Mouse (Mus musculus) lung, embryonic 14.5 days (tissue): ENCODE data around the gene Hist1h3f. TPM values are rescaled to one million over a fixed set of nuclear protein-coding genes. Genes with fewer than 3 reads are reported as not detected.
"Not testable (repeated sequence)": the region's sequence is repeated elsewhere in the genome, so short reads cannot be mapped to it uniquely, and the experiment has no call there.

Experiments
- ATAC-seq: fragments of 200-750 bp; cut with Nextera tagmentation; 2 replicates; pipeline ENCODE4 v1.8.0; 2017; ENCODE audit warnings: mild to moderate bottlenecking, moderate TSS enrichment, moderate library complexity; ENCODE audit not compliant: insufficient read depth
- DNase-seq: peaks from one replicate; pipeline ENCODE4 v3.0.0-alpha.2; 2015
- H3K27ac ChIP-seq: fragments of 300-500 bp; sonication (generic); 2 replicates; pipeline ENCODE4 v1.5.1; 2014; ENCODE audit warnings: low read depth, mild to moderate bottlenecking, moderate library complexity
- H3K27me3 ChIP-seq: fragments of 300-500 bp; sonication (generic); 2 replicates; pipeline ENCODE4 v1.6.1; 2014; ENCODE audit warnings: low read length, control low read depth; ENCODE audit not compliant: insufficient read depth
- H3K36me3 ChIP-seq: fragments of 300-500 bp; sonication (generic); 2 replicates; pipeline ENCODE4 v1.6.1; 2014; ENCODE audit warnings: control low read depth; ENCODE audit not compliant: insufficient read depth
- H3K4me1 ChIP-seq: fragments of 300-500 bp; sonication (generic); 2 replicates; pipeline ENCODE4 v1.6.1; 2014; ENCODE audit warnings: antibody characterized with exemption, control low read depth; ENCODE audit not compliant: insufficient read depth
- H3K4me2 ChIP-seq: fragments of 300-500 bp; sonication (generic); 2 replicates; pipeline ENCODE4 v1.6.1; 2014; ENCODE audit warnings: mild to moderate bottlenecking
- H3K4me3 ChIP-seq: fragments of 300-500 bp; sonication (generic); 2 replicates; pipeline ENCODE4 v1.5.1; 2014; ENCODE audit warnings: low read depth, low read length
- H3K9ac ChIP-seq: fragments of 300-500 bp; sonication (generic); 2 replicates; pipeline ENCODE4 v1.6.1; 2014
- H3K9me3 ChIP-seq: fragments of 300-500 bp; sonication (generic); 2 replicates; pipeline ENCODE4 v1.6.1; 2016; ENCODE audit warnings: low read depth, low read length, control low read depth
- CTCF ChIP-seq: IDR thresholded peaks from 2 replicates; pipeline ENCODE4 v1.5.1; 2016; ENCODE audit warnings: antibody characterized with exemption, low read depth
- WGBS: fragments of 180-500 bp; shearing (Covaris S2); extraction: QIAGEN DNeasy Blood & Tissue Kit; methylation state at CpG from one replicate; pipeline ENCODE4 v1.1.7; 2014; 5-methylcytosine and 5-hydroxymethylcytosine counted together
- polyA plus RNA-seq: library from polyadenylated mRNA; unstranded; fragments of >200 nt; fragmentation: Nextera tagmentation; extraction: Ambion mirVana; gene quantifications from 2 replicates; pipeline ENCODE4 v1.2.1, GENCODE M21; 2014

The Hist1h3f gene
- polyA plus RNA-seq, 1 experiment from 2014 or later: 2.6 TPM

GRCm38 (mm10) chr13:23584331-23584730, 40.5 kb downstream of the Hist1h3f start:
- H3K27me3 ChIP-seq: no peaks in the 10 kb centered on the region
- H3K9ac ChIP-seq: peak overlapping the region; percentile 80
- ATAC-seq (no peak), DNase-seq (peak; percentile 64)
- peak overlapping the region; percentile 99 for H3K27ac ChIP-seq
- H3K4me1 ChIP-seq: peaks cover 12% of the 10 kb centered on the region
- no peak for TF ChIP-seq CTCF
- H3K4me2 ChIP-seq: peak overlapping the region; percentile 90
- H3K9me3 ChIP-seq: no peaks in the 10 kb centered on the region
- peak overlapping the region; percentile 50 for H3K4me3 ChIP-seq
- no peaks in the 10 kb centered on the region for H3K36me3 ChIP-seq

DNA sequence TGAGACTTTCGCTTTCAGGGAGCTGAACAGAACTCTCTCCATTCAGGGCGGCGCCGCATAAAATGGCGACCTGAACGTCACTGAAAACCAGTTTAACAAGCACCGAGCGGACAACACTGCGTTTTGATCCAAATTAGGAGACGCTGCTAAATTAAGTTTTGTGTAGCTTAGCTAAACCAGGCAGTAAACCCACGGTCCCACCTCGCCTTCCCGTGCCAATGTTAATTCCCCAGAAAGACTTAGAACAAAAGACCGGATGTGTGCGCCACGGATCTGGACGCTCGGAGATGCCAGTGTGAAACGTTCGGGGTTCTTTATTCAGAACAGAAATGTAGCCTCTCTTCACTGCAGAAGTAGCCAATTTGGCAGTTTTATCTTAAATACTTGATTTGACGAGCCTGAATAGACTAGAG, 41.2 kb downstream of the Hist1h3f start:
- no peak for ATAC-seq

GRCm38 (mm10) chr13:23585442-23586098, 41.7 kb downstream of the Hist1h3f start:
- peak overlapping the region; percentile 90 for H3K4me2 ChIP-seq
- peak overlapping the region; percentile 50 for H3K4me3 ChIP-seq
- not testable (repeated sequence) for H3K9me3 ChIP-seq, H3K36me3 ChIP-seq, H3K27me3 ChIP-seq
- H3K4me1 ChIP-seq: peaks cover 12% of the 10 kb centered on the region
- peak; percentile 86 for ATAC-seq
- 0% methylated on average over 27 of the region's 36 CpGs for WGBS
- peak overlapping the region; percentile 80 for H3K9ac ChIP-seq
- DNase-seq: peak; percentile 96
- peak overlapping the region; percentile 99 for H3K27ac ChIP-seq

More for the DNA sequence above, 41.2 kb downstream of the Hist1h3f start:
- under 1% methylated on average over 21 of the region's 21 CpGs for WGBS
- H3K9me3 ChIP-seq: no peaks in the 10 kb centered on the region
- no peak for TF ChIP-seq CTCF
- H3K27me3 ChIP-seq: no peaks in the 10 kb centered on the region
- peaks cover 12% of the 10 kb centered on the region for H3K4me1 ChIP-seq
- DNase-seq: peak; percentile 90
- H3K4me3 ChIP-seq: peak overlapping the region; percentile 50
- no peaks in the 10 kb centered on the region for H3K36me3 ChIP-seq
- H3K27ac ChIP-seq: peak overlapping the region; percentile 99
- peak overlapping the region; percentile 80 for H3K9ac ChIP-seq
- H3K4me2 ChIP-seq: peak overlapping the region; percentile 90

DNA sequence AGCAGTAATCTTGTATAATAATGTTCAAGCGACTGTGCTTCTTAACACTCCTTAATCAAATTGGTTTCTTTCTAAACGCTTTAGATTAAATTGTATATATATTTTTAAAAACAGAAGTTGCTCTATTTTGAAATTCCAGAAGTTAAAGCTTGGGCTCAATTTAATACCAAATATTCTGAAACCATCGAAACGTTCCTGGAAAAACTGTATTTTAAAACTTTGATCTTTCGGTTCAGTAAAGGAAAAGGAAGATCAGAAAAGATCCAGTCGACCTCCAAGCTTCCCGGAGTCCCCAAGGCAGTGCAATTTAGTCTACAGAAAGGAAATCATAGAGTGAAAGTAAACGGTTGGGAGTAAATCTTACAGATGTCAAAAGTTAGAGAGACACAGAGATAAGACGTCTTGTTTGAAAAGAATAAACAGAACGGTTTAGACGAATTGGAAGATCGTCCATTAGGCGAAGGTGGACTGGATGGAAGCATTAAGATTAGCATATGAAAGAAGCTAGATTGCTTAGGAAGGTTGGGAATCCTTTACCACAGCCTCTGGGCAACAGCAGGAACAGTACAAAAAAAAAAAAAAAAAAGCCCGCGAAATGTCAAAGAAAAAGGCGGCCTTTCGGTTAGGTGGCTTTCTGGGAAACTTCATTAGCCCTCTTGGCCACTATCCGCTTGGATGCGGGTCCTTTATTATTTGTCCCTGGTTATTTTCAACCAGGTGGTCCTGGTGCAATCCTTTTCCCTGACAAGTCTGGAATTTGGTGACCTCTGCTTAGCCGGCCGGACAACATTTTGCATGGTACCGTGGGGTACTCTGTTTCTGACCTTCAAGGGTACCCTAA, 42.5 kb downstream of the Hist1h3f start:
- H3K4me3 ChIP-seq: peak overlapping the region; percentile 50
- H3K4me2 ChIP-seq: peak overlapping the region; percentile 90
- no peak for TF ChIP-seq CTCF
- 2% methylated on average over 22 of the region's 22 CpGs for WGBS
- H3K4me1 ChIP-seq: peaks cover 12% of the 10 kb centered on the region
- no peaks in the 10 kb centered on the region for H3K36me3 ChIP-seq
- peak overlapping the region; percentile 69 for H3K9ac ChIP-seq
- no peaks in the 10 kb centered on the region for H3K27me3 ChIP-seq
- H3K27ac ChIP-seq: peak overlapping the region; percentile 99
- ATAC-seq: no peak
- peak; percentile 67 for DNase-seq
- no peaks in the 10 kb centered on the region for H3K9me3 ChIP-seq

- no peaks in the 10 kb centered on the region for H3K36me3 ChIP-seq
- 4% methylated on average over 1 of the region's 1 CpGs for WGBS
These were observed 43.0 kb downstream of the Hist1h3f start for GRCm38 (mm10) chr13:23586940-23587225.

DNA sequence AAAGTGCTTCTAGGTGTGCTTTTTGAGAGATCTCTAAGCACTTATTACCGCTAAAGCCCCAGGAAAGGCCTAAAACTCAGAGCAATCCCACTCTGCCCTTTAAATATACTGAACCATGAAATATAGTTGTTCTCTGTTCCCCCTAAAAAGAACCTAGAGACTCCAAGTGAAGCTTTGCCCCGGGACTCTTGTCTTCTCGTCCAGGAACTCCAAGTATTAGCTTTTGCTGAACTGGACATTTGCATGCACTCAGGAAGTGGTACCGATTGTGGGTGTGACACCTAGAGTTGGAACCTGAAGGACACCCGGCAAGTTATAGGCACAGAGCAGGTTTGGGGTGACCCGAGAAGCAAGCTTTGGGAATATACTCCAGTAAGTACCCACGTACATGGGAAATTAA, 47.4 kb downstream of the Hist1h3f start:
- ATAC-seq: no peak
- Histone ChIP-seq H3K4me3 (no peak overlapping the region), H3K27ac (no peak overlapping the region)

More at GRCm38 (mm10) chr13:23586940-23587225, 43.0 kb downstream of the Hist1h3f start:
- Histone ChIP-seq H3K4me2 (peak overlapping the region; percentile 90), H3K9ac (peak overlapping the region; percentile 69), H3K27ac (peak overlapping the region; percentile 99), H3K4me1 (peaks cover 12% of the 10 kb centered on the region), H3K27me3 (no peaks in the 10 kb centered on the region), H3K9me3 (no peaks in the 10 kb centered on the region), H3K4me3 (peak overlapping the region; percentile 50)
- ATAC-seq (no peak), DNase-seq (peak; percentile 28)
- TF ChIP-seq CTCF: no peak

DNA sequence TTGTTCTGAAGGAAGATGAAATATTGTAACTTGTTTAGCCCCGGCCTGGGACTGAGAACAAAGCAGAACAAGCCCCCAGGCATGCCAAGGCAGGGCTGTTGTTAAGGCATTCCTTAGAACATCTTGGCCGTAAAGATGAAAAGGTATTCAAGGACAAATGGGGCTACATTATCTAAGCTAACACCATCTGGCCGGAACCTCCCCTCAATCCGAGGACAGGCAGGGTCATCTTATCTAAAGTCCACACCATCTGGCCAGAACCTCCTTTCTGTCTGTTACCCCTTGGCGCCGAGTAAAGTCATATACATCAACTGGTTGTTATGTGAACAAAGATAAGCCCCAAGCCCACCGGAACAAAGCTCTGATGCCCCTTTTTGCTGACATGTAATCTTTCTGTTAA, 48.0 kb downstream of the Hist1h3f start:
- H3K9ac ChIP-seq, DNase-seq, H3K4me2 ChIP-seq, H3K4me3 ChIP-seq, H3K9me3 ChIP-seq, H3K4me1 ChIP-seq, H3K27me3 ChIP-seq, H3K36me3 ChIP-seq, H3K27ac ChIP-seq, ATAC-seq: not testable (repeated sequence)
- WGBS: 70% methylated on average over 6 of the region's 7 CpGs

More for the DNA sequence above, 47.4 kb downstream of the Hist1h3f start:
- H3K27me3 ChIP-seq: no peaks in the 10 kb centered on the region
- H3K4me1 ChIP-seq: peaks cover 4% of the 10 kb centered on the region; the same call in 1 of the 2 replicates
- no peak overlapping the region for H3K4me2 ChIP-seq
- no peak for DNase-seq
- no peak for TF ChIP-seq CTCF
- no peaks in the 10 kb centered on the region for H3K36me3 ChIP-seq
- H3K9me3 ChIP-seq: no peaks in the 10 kb centered on the region
- H3K9ac ChIP-seq: no peak overlapping the region
- 87% methylated on average over 7 of the region's 7 CpGs for WGBS
